Mouse (Mus musculus) testis, adult 2 months (tissue): Measurements from ENCODE around the gene Tmed11. TPM values are rescaled to one million over a fixed set of nuclear protein-coding genes. Genes with fewer than 3 reads are reported as not detected.
"Not testable (repeated sequence)": the region's sequence is repeated elsewhere in the genome, so short reads cannot be mapped to it uniquely, and the experiment has no call there.

Source experiments
- H3K27ac ChIP-seq: fragments of 200-500 bp; 2 replicates; pipeline ENCODE4 v1.5.1; 2012; ENCODE audit warnings: low read depth, low read length; ENCODE audit not compliant: control insufficient read depth, insufficient read depth
- H3K27me3 ChIP-seq: fragments of 200-500 bp; 2 replicates; pipeline ENCODE4 v1.6.1; 2012; ENCODE audit warnings: mild to moderate bottlenecking, low read length, moderate library complexity; ENCODE audit not compliant: control insufficient read depth, insufficient read depth
- H3K36me3 ChIP-seq: fragments of 200-500 bp; 2 replicates; pipeline ENCODE4 v1.6.1; 2012; ENCODE audit warnings: mild to moderate bottlenecking, low read length; ENCODE audit not compliant: control insufficient read depth, insufficient read depth
- H3K4me1 ChIP-seq: fragments of 200-500 bp; 2 replicates; pipeline ENCODE4 v1.6.1; 2012; ENCODE audit warnings: low read length; ENCODE audit not compliant: control insufficient read depth, insufficient read depth
- H3K4me3 ChIP-seq: fragments of 200-500 bp; 2 replicates; pipeline ENCODE4 v1.5.1; 2012; ENCODE audit warnings: low read depth, mild to moderate bottlenecking, low read length, moderate library complexity, mixed read lengths; ENCODE audit not compliant: control insufficient read depth
- CTCF ChIP-seq: fragments of 200-500 bp; IDR thresholded peaks from 2 replicates; pipeline ENCODE4 v1.5.1; 2012; ENCODE audit warnings: low read depth, mild to moderate bottlenecking, inconsistent platforms, low read length, moderate library complexity; ENCODE audit not compliant: control insufficient read depth, insufficient read depth, insufficient replicate concordance
- POLR2A ChIP-seq: fragments of 200-500 bp; IDR thresholded peaks from 2 replicates; pipeline ENCODE4 v1.6.1; 2012; ENCODE audit warnings: low read depth, mild to moderate bottlenecking, inconsistent platforms, low read length, moderate library complexity; ENCODE audit not compliant: control insufficient read depth
- polyA plus RNA-seq: library from polyadenylated mRNA; depleted of rRNA; stranded (reverse); fragments of >200 nt; gene quantifications from 2 replicates; pipeline ENCODE4 v1.2.3, GENCODE M21; 2012; rRNA removed

The Tmed11 gene
- not detected in 2 replicates for polyA plus RNA-seq

- not testable (repeated sequence) for H3K27ac ChIP-seq, H3K4me3 ChIP-seq, H3K36me3 ChIP-seq, H3K27me3 ChIP-seq, H3K4me1 ChIP-seq
Observed at GRCm38 (mm10) chr5:108795263-108795662, at the start of gene Tmed11. Gene Tmed11 (minus strand): TSS chr5:108795363.

- H3K4me1 ChIP-seq, result no peaks in the 10 kb centered on the region
- H3K27ac ChIP-seq, result no peak overlapping the region
- H3K27me3 ChIP-seq, result no peaks in the 10 kb centered on the region
- TF ChIP-seq CTCF (peak; percentile 14; the same call in 1 of the 2 replicates), POLR2A (no peak)
- H3K36me3 ChIP-seq, result no peaks in the 10 kb centered on the region
- H3K4me3 ChIP-seq, result no peak overlapping the region
Observed at GRCm38 (mm10) chr5:108836156-108836555, 41.0 kb upstream of the Tmed11 start.

GRCm38 (mm10) chr5:108823276-108823675 lies 28.1 kb upstream of the Tmed11 start:
- H3K36me3 ChIP-seq, result no peaks in the 10 kb centered on the region
- H3K4me3 ChIP-seq, result no peak overlapping the region
- TF ChIP-seq CTCF (no peak), POLR2A (no peak)
- H3K4me1 ChIP-seq, result no peaks in the 10 kb centered on the region
- H3K27me3 ChIP-seq, result no peaks in the 10 kb centered on the region
- no peak overlapping the region for H3K27ac ChIP-seq

- not testable (repeated sequence) for H3K4me1 ChIP-seq, H3K27me3 ChIP-seq, H3K36me3 ChIP-seq, H3K4me3 ChIP-seq, H3K27ac ChIP-seq
Observed at GRCm38 (mm10) chr5:108808750-108809149, 13.6 kb upstream of the Tmed11 start, which contains the start of gene Vmn2r8. Gene Vmn2r8 (minus strand): TSS chr5:108808850.

- H3K36me3 ChIP-seq, result no peaks in the 10 kb centered on the region
- H3K4me1 ChIP-seq, result no peaks in the 10 kb centered on the region
- H3K27ac ChIP-seq, result peak overlapping the region; percentile 67; the same call in 1 of the 2 replicates
- no peaks in the 10 kb centered on the region for H3K27me3 ChIP-seq
- no peak overlapping the region for H3K4me3 ChIP-seq
- TF ChIP-seq CTCF (no peak), POLR2A (no peak)
Observed at GRCm38 (mm10) chr5:108803646-108804045, 8.5 kb upstream of the Tmed11 start.

GRCm38 (mm10) chr5:108790385-108790784 lies 4.8 kb downstream of the Tmed11 start:
- not testable (repeated sequence) for H3K27me3 ChIP-seq
- TF ChIP-seq CTCF, result 0 out of 2 replicates have a peak, but pooled peaks have one; percentile 20

GRCm38 (mm10) chr5:108774630-108775306 lies 20.4 kb downstream of the Tmed11 start, which contains the start of gene Rnf212:
Gene Rnf212 (minus strand): TSS chr5:108774982.
- TF ChIP-seq POLR2A (peak; percentile 94), CTCF (no peak)
- Histone ChIP-seq H3K36me3 (no peaks in the 10 kb centered on the region), H3K27me3 (no peaks in the 10 kb centered on the region), H3K4me3 (peak within 1 kb of the TSS; percentile 86), H3K27ac (peak within 1 kb of the TSS; percentile 76), H3K4me1 (no peaks in the 10 kb centered on the region; the same call in 1 of the 2 replicates)

More at GRCm38 (mm10) chr5:108790385-108790784, 4.8 kb downstream of the Tmed11 start:
- not testable (repeated sequence) for H3K4me1 ChIP-seq, H3K36me3 ChIP-seq, H3K27ac ChIP-seq, H3K4me3 ChIP-seq

GRCm38 (mm10) chr5:108760002-108760401 lies 35.2 kb downstream of the Tmed11 start:
- Histone ChIP-seq H3K36me3 (no peaks in the 10 kb centered on the region), H3K4me1 (no peaks in the 10 kb centered on the region), H3K4me3 (no peak overlapping the region), H3K27ac (no peak overlapping the region), H3K27me3 (no peaks in the 10 kb centered on the region)
- TF ChIP-seq POLR2A (no peak), CTCF (no peak)
